Mouse (Mus musculus) thymus, adult 2 months (tissue): ENCODE results near the gene Fads6. TPM values are rescaled to one million over a fixed set of nuclear protein-coding genes. Genes with fewer than 3 reads are reported as not detected.

Experiments used
- DNase-seq: peaks from one replicate; pipeline ENCODE4 v3.0.0; 2021
- H3K27ac ChIP-seq: fragments of 200-500 bp; 2 replicates; pipeline ENCODE4 v1.5.1; 2012; ENCODE audit warnings: low read length, control low read depth; ENCODE audit not compliant: control insufficient read depth, insufficient read depth
- H3K27me3 ChIP-seq: fragments of 200-500 bp; 2 replicates; pipeline ENCODE4 v1.6.1; 2012; ENCODE audit warnings: mild to moderate bottlenecking, low read length, moderate library complexity, mixed read lengths; ENCODE audit not compliant: control insufficient read depth, insufficient read depth
- H3K36me3 ChIP-seq: fragments of 200-500 bp; 2 replicates; pipeline ENCODE4 v1.6.1; 2012; ENCODE audit warnings: mild to moderate bottlenecking, low read length, moderate library complexity; ENCODE audit not compliant: control insufficient read depth, insufficient read depth
- H3K4me1 ChIP-seq: fragments of 200-500 bp; replicated peaks from 2 replicates; pipeline ENCODE4 v1.6.1; 2012; ENCODE audit warnings: low read length; ENCODE audit not compliant: control insufficient read depth, insufficient read depth
- H3K4me3 ChIP-seq: fragments of 200-500 bp; 2 replicates; pipeline ENCODE4 v1.5.1; 2012; ENCODE audit warnings: mild to moderate bottlenecking, low read length, control low read depth, moderate library complexity; ENCODE audit not compliant: control insufficient read depth, insufficient read depth
- CTCF ChIP-seq: fragments of 200-500 bp; IDR thresholded peaks from 2 replicates; pipeline ENCODE4 v1.5.1; 2012; ENCODE audit warnings: mild to moderate bottlenecking, control low read depth, low read length, moderate library complexity, borderline replicate concordance; ENCODE audit not compliant: control insufficient read depth, poor library complexity, insufficient read depth; ENCODE audit errors: extremely low read depth
- POLR2A ChIP-seq: fragments of 200-500 bp; IDR thresholded peaks from 2 replicates; pipeline ENCODE4 v1.6.1; 2012; ENCODE audit warnings: mild to moderate bottlenecking, low read length, control low read depth, moderate library complexity; ENCODE audit not compliant: control insufficient read depth, poor library complexity, insufficient read depth; ENCODE audit errors: extremely low read depth
- WGBS: fragments of 180-500 bp; shearing (Covaris S2); methylation state at CpG from one replicate; pipeline ENCODE4 v1.1.7; 2018; 5-methylcytosine and 5-hydroxymethylcytosine counted together
- polyA plus RNA-seq: library from polyadenylated mRNA; depleted of rRNA; stranded (reverse); fragments of >200 nt; gene quantifications from 2 replicates; pipeline ENCODE4 v1.2.3, GENCODE M21; 2012

The Fads6 gene
- polyA plus RNA-seq, 1 experiment = 2.1 TPM

GRCm38 (mm10) chr11:115285282-115285681 lies 12.2 kb downstream of the Fads6 start:
- WGBS = 21% methylated on average over 4 of the region's 4 CpGs
- H3K4me3 ChIP-seq = no peak overlapping the region
- DNase-seq = no peak
- H3K36me3 ChIP-seq = no peaks in the 10 kb centered on the region
- H3K27ac ChIP-seq = no peak overlapping the region
- H3K4me1 ChIP-seq = peaks cover 16% of the 10 kb centered on the region
- no peaks in the 10 kb centered on the region for H3K27me3 ChIP-seq
- TF ChIP-seq POLR2A (no peak), CTCF (no peak)

DNA sequence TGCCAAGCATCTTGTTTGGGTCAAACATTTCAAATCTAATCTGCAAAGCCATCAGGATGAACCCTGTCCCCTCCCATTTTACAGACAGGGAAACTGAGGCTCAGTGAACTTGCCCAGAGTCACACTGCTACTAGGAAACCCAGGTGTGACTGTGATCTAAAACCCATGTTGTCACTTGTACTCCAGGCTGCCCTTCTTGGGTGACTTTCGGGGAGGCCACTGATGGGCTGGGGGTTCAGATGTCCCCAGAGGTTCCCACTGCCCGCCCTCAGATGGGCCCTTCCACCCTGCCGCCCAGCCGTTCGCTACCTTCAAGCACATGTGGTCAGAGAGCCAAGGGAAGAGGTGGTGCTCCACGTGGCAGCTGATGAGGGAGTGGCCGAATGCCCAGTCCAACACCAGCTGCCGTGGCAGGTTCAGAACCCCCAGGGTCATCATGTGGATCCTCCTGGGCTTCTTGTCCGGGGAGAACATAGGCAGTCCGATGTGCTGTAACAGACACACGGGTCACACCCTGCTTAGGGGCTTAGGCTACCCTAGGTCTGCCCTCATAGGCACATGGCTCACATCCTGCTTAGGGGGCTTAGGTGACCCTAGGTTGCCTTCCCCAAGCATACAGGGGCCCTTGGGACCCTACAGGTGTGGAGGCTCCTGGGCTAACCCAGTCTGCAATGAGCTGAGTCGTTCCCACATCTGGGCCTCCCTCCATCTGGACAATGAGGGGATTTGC lies 13.4 kb downstream of the Fads6 start:
- no peak for TF ChIP-seq POLR2A
- TF ChIP-seq CTCF = no peak
- H3K27ac ChIP-seq = no peak overlapping the region
- WGBS = 93% methylated on average over 12 of the region's 12 CpGs
- H3K4me3 ChIP-seq = no peak overlapping the region
- H3K27me3 ChIP-seq = no peaks in the 10 kb centered on the region
- no peaks in the 10 kb centered on the region for H3K36me3 ChIP-seq
- peaks cover 16% of the 10 kb centered on the region for H3K4me1 ChIP-seq
- no peak for DNase-seq

DNA sequence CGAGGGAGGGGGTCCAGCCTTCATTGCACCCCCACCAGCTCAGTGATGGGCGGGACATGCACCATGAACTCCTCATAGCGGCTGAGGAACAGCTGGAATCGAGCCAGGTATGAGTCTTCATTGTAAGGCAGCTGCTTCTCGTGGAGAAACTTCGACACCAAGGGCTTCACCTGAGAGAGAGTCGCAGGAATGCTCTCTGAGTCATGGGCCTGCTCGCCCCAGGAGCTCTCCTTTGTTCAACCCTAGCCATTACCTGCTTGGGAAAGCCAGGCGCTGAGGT lies 14.0 kb downstream of the Fads6 start:
- no peak for DNase-seq

DNA sequence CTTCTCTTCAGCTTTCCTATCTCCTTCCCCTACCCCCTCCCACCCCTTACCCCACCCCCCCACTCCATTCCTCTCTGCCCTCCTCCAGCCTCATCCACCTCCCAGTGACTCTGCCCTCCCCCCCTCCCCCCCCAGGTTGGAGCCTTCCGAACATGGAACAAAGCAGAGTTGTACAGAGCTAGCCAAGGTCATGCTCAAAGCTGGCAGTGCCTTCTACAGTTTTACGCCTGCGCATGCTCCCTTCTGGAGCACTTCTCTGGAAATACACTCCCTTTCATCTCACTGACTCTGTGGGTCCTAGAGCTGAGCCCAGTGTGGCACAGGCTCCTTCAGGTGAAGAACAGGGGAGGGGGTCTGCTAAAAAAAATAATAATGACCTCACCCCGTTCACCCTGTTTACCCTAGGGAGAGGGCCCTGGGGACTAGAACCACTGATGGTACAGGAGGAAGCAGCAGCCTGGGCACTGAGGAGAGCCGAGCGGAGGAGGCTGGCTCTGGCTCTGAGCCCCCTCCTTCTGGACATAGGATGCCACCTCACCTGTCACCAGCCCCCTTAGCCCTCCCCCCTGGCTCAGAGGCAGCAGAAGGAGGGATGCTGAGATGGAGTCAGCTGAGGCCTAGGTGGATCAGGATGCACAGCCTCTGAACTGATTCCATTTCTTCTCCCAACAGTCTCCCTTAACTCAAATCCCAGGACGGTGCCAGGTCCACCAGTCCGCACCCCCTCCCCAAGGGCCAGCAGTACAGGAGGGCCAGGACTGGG lies 14.6 kb downstream of the Fads6 start:
- no peaks in the 10 kb centered on the region for H3K36me3 ChIP-seq
- 97% methylated on average over 8 of the region's 8 CpGs for WGBS
- H3K27ac ChIP-seq = no peak overlapping the region
- no peak for DNase-seq
- TF ChIP-seq CTCF (no peak), POLR2A (no peak)
- H3K4me3 ChIP-seq = no peak overlapping the region
- peaks cover 16% of the 10 kb centered on the region for H3K4me1 ChIP-seq
- H3K27me3 ChIP-seq = no peaks in the 10 kb centered on the region

More for the DNA sequence above, 14.0 kb downstream of the Fads6 start:
- Histone ChIP-seq H3K4me3 (no peak overlapping the region), H3K36me3 (no peaks in the 10 kb centered on the region), H3K27ac (no peak overlapping the region), H3K27me3 (no peaks in the 10 kb centered on the region), H3K4me1 (peaks cover 16% of the 10 kb centered on the region)
- WGBS = 94% methylated on average over 9 of the region's 9 CpGs
- no peak for TF ChIP-seq POLR2A
- TF ChIP-seq CTCF = no peak

DNA sequence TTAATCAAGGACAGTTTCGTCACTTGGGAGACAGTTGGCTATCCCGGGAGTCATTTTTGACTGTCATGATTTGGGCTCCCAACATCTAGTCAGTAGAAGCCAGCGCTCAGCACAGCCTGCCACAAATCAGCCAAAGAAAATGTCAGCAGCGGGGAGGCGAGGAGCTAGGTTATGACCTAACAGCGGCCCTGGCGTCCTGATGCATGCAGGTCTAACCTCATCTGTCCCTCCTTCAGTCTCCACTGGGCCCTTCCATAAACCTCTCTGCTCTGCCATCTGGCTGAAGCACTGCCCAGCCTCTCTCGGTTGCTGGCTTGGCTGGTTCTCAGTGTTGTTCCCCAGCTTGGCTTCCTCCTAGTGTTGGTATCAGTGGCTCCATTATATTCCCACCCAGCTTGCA lies 15.2 kb downstream of the Fads6 start:
- Histone ChIP-seq H3K4me1 (peaks cover 18% of the 10 kb centered on the region), H3K27ac (no peak overlapping the region), H3K27me3 (no peaks in the 10 kb centered on the region), H3K36me3 (no peaks in the 10 kb centered on the region), H3K4me3 (no peak overlapping the region)
- 90% methylated on average over 8 of the region's 8 CpGs for WGBS
- no peak for TF ChIP-seq POLR2A
- DNase-seq = no peak

- WGBS = 81% methylated on average over 1 of the region's 1 CpGs
- H3K36me3 ChIP-seq = no peaks in the 10 kb centered on the region
- no peaks in the 10 kb centered on the region for H3K27me3 ChIP-seq
- no peak overlapping the region for H3K4me3 ChIP-seq
- no peak overlapping the region for H3K27ac ChIP-seq
- TF ChIP-seq CTCF (no peak), POLR2A (no peak)
- no peak for DNase-seq
- peaks cover 13% of the 10 kb centered on the region for H3K4me1 ChIP-seq
Observed at GRCm38 (mm10) chr11:115279726-115280125, 17.7 kb downstream of the Fads6 start.
